Mouse (Mus musculus) testis, adult 2 months (tissue): ENCODE measurements around the gene Mutyh.

Experiments
- CTCF ChIP-seq: fragments of 200-500 bp; IDR thresholded peaks from 2 replicates; pipeline ENCODE4 v1.5.1; 2012; ENCODE audit warnings: low read depth, mild to moderate bottlenecking, inconsistent platforms, low read length, moderate library complexity; ENCODE audit not compliant: control insufficient read depth, insufficient read depth, insufficient replicate concordance
- POLR2A ChIP-seq: fragments of 200-500 bp; IDR thresholded peaks from 2 replicates; pipeline ENCODE4 v1.6.1; 2012; ENCODE audit warnings: low read depth, mild to moderate bottlenecking, inconsistent platforms, low read length, moderate library complexity; ENCODE audit not compliant: control insufficient read depth

GRCm38 (mm10) chr4:116792453-116792852 is 15.1 kb upstream of the Mutyh start:
- TF ChIP-seq CTCF (no peak), POLR2A (no peak)
